Mouse (Mus musculus) spleen, postnatal 14 days (tissue): ENCODE measurements at regions not wholly inside any gene's neighbourhood (a gene's known extent, or its start where the extent isn't known, plus 50 kb on each side); places are given as distances from the start of the nearest gene placed in this dataset.

Source experiments
- DNase-seq, 2 experiments: peaks; one replicate each; pipeline ENCODE4 v3.0.0; 2021 to 2022; ENCODE audit warnings: low spot score in 2 of 2

DNA sequence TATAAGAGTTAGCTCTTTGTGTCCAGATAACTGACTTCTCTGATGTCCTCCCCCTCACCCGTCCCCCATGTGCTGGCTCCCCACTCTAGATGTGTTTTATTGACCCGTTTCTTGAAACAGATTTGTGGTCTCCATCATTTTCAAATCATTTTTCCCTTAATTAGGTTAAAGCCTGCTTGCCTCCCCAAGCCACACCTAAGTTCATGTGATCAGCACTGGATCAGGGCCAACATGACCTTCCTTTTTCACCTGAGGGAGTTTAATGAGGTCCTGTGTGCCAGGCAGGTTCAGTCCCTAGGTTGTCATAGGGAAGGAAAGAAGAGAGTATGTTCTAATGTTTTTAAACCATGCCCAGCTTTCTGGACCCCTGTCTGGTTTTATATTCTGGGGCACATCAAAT, 390.9 kb upstream of the Slc35b3 start:
- no peak for DNase-seq

DNA sequence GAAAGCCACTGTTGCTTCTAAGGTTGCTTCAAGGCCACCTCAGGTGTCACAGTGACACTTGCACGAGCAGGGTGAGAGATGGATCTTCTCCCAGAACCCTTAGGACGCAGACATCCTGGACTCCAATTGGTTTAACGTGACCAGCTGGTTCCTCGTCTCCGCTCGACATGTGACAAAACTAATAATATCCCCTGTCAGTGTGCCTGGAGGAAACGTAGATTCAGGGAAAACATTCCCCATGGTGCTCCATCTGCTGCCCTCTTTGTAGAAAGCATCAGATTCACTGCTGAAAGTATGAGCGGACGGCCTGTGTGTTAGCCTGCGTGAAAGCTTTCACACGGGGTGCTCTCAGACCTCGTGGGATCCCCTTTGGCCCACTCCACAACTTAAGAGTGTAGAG, 390.0 kb upstream of the Slc35b3 start:
- DNase-seq: no peak

DNA sequence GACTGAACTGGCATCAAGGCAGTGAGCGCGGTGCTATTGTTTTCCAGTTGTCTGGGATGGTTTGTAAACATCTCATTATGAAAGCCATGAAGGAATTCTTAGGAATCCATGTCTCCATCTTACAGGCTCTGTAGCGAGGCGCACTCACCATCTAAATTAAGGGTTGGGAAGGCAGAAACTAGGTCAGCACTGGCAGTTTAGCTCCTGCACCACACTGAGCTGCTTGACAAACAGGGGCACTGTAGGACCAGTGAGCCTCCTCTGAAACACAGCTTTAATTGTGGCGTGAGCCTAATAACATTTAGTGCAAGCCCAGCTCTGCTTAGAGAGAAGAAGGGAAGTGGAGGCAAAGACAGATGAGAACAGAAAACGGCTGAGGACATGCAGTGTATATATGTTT, 387.1 kb upstream of the Slc35b3 start:
- DNase-seq: no peak

DNA sequence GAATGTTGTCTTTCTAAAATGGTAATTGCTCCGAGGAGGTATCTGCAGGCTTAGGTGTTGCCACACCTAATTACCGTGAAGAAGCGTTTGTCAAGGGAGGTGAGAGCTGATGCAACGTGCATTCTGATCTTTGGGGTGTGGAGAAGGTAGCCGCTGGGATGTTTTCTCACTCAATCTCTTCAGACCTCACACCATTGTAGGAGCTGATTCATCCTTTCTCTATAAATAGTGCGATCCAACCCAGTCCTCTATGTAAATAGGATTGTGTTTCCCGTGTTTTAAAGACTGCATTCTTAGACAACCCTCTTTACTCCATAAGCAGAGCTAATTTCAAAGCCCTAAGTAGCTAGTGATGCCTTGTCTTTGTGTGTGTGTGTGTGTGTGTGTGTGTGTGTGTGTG, 374.2 kb upstream of the Slc35b3 start:
- DNase-seq: no peak

DNA sequence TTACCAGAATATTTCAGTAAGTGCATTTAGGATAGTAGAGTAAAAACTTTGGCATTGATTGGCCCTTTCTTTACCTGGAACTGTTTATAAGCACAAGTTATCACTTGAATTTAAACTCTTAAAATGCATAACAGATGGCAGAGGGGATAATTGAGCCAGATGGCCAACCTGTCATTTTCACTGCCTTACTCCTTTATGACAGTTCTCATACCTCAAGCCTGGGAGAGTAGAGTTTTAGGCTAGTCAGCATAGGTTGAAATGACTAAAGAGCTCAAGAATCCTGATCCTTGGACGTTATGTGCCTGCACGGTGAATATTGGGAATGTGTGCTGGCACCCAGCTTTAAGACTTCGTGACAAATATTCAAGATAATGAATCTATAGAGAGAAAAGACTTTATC, 369.1 kb upstream of the Slc35b3 start:
- no peak for DNase-seq

DNA sequence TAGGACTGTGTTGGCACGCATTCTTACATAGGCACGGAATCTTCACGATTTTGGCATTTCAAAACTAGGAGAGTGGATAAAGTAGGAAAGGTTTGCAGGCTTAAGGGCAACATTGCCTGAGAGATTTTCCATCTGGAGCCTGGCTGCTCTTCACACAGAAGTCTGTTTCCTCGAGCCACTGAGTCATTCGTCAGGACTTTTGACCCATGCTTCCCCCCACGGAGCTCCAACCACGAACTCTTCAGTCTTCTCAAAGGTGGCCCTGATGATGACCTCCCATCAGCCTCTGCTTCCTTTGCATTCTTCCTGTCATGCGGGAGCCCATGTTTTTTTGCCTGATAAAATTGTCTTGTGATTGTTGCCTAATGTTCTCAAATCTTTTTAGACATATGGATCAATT, 365.5 kb upstream of the Slc35b3 start:
- DNase-seq: no peak

DNA sequence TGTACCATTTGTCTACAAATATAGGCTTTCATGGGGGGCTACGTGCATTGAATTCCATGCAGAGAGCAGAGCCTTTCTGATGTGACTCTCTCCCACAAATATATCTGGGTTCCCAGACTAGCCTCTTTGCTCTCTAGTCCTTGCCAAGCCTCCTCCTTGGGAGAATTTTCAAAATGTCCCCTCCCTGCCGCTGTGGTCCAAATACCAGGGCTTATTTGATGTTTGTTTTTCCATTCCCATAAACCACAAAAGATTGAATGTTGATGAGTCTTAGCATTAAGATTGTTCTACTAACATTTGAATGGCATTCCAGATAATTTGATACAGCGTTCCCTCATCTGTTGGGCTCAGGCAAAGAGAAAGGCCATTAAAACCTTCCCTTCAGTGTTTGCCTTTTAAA, 360.4 kb upstream of the Slc35b3 start:
- no peak for DNase-seq

DNA sequence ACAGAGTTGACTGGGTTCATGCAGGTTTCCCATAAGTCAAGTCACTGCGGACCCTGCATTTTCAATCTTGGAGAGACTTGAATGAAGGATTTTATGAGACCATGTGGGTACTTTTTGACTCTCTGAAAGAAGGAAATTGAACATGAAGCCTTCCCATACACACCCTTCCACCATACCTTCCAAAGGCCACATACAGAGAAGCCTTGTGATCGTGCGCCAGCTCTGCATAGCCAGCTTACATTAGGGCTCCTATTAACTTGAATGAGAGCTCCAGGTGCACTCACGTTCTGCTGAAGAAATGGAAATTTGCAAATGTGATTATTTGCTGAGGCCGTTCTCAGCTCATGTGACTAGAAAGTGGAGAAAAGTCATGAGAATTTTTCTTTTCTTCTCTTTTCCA, 349.1 kb upstream of the Slc35b3 start:
- no peak for DNase-seq

DNA sequence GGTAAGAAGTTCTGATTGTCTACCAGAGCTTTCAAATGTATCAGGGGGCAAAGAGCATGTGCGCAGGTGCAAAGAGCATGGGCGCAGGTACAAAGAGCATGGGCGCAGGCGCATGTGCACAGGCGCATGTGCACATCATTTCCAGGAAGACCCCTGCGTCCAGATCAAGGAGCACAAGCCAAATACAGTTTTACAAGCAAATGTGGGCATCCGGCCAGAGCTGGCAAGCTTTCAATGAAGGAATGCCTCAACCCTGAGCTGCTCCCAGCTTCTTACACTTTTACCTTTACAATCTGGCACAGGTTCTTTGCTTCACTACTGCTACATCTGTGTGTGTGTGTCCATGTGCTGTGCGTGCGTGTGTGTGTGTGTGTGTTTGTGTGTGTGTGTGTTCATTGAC, 347.2 kb upstream of the Slc35b3 start:
- DNase-seq: no peak

DNA sequence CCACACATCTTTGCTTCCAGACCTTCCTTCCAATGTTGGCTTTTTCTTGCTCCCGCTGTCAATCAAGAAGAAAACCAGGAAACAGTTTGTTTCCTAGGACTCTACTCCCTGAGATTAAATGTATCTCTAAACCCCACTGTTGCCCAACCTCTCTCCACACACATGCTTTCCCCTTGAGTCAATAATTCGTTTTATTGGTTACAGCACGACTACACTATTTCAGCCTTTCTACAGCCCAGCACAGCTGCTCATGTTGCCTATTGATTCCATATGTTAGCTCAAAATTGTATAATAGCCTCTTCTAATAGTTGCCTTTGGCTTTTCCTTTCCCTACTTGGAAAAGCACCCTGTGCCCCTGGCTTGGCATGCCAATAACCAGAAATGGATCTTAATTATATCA, 346.2 kb upstream of the Slc35b3 start:
- no peak for DNase-seq

DNA sequence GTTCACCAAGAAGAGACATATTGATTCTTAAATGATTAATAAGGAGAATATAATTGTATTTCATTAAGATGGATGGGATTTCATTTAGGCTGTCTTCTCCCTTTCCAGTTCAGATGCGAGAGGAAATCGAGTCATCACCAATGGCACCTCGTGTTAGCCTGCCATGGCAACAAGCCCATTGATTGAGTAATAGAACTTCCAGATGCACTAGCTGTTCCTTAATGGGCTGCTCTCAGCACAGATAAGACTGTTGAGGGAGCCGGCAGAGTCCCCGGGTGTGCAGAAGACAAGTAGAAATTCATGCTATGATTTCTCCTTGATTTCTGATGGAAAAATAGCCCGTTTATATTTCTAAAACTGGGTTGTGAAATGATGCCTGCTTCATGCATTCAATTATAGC, 336.5 kb upstream of the Slc35b3 start:
- DNase-seq: no peak

DNA sequence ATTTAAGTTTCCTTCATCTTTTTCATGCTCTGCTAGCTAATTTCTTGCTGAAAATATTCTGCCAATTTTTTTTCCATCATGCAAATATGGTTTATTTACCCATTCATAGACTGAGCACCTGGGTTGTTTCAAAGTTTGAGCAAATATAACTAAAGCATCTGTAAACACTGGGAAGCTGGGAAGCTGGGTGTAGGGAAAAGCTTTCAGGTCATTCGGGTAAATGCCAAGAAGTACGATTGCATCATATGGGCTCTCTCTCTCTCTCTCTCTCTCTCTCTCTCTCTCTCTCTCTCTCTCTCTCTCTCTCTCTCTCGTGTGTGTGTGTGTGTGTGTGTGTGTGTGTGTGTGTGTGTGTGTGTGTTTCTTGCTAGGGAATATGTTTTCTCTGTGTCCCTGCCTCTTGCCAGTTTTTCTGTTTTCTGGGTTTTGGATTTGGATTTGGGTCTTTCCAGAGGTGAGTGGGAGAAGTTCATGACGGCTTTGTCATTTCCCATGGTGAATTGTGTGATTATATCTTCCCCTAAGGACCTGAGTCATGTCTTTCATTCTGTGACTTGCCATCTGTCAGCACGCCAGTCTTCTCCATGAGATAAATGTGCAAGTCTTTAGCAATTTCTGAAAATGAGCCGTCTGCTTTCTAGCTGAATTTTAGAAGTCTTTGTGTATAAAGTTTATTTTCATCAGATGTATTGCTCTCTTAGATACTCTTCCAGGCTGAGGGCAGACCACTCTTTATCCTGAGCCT, 329.7 kb upstream of the Slc35b3 start:
- DNase-seq: no peak

DNA sequence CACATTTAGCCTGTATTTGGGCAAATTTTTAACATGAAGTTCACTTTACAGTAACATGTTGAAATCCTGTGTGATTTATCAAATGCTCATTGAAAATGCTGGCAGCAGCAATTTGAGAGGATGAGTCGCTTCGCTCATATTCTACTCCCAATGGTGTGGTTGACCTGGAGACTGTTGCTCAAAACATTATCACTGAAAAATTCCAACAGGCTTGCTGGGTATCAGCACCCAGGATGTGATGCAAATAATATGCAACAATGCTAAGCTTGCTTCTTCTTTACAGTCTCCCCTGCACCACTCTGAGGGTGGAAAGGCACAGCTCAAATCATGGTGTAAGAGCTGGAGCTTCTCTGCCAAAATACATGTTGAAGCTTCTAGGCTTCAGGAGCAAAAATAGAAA, 321.6 kb upstream of the Slc35b3 start:
- no peak for DNase-seq

DNA sequence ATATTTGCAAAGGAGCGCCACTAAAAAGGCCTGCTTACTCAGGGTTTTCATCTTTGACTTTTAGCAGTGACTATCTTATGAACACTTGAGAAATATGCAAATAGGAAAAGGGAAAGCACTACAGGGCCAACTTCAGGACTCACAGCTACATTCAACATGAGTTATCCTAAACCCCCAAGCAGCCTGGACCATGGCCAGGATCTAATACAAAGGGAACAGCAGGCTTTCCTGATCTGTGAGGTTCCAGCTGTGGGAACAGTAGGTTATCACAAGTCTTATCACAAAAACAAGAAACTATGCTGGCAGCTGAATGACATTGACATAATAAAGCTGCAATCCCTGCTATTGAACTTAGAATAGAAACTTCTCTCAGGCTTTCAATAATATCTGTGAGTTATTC, 317.4 kb upstream of the Slc35b3 start:
- DNase-seq: no peak

DNA sequence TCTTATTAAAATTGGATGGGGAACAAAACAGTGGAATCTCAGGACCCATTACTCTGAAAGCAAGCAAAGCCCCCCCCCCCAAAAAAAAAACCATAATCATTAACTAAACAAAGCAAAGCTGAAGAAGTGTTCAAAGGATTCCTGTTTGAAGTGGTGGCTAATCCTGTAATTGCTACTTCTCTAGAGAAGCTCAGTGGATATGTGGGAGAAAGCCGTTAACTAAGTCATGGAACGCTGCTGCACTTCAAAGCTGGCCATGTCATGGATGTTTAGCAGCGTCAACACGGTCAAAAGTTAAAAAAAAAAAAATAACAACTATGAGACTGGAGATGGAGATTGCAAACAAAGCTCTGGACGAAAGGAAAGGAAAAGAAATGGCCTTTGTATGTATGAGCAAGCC, 305.3 kb upstream of the Slc35b3 start:
- DNase-seq: no peak

DNA sequence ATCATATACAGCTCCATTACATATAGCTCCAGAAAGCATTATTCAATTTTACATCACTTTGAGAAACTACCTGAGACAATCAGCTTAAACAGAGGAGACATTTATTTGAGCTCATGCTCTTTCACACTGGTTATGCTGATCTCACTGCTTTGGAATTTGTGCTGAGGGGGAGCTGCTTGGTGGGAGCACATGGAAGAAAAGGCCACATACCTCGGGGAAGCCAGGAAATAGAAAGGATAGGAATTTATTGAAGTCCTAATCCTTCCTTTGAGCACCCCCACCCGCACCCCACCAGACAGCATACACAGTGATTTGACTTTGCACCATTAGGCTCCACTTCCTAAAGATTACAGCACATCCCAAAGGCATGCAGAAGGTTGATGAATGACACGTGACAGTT, 296.0 kb upstream of the Slc35b3 start:
- DNase-seq: no peak

DNA sequence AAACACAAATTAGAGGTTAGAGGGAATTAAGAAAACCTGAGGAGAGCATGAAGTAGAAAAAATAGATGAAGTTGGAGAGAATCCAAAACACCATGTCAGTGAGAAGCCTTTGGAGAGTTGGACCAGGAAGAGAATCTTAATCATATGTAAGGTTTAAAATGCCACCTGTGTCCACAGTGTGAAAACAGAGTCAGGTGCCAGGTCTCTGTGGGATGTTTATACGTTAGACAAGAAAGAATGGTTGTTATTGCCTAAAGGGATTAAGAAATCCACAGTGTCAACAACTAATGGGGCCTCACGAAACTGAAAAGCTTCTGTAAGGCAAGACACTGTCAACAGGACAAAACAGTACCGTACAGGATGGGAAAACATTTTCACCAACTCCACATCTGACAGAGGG, 294.7 kb upstream of the Slc35b3 start:
- no peak for DNase-seq

DNA sequence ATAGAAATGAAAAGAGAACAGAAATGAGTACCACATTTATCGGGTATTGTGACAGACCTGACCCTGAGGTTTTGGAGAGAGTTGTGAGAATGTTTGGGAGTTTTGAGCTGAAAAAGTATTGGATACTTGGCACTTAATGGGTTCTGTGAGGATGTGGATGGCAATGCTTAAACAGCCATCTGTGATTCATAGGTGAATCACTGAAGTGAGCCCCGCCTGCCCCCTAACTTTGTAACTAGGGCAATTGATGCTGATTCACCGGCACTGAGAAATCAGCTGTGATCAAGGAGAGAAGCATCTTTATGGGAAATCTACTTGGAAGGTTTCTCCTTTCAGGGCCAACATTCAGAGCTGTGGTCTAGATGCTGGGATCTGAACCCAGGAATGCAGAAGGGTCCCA, 291.9 kb upstream of the Slc35b3 start:
- DNase-seq: no peak

DNA sequence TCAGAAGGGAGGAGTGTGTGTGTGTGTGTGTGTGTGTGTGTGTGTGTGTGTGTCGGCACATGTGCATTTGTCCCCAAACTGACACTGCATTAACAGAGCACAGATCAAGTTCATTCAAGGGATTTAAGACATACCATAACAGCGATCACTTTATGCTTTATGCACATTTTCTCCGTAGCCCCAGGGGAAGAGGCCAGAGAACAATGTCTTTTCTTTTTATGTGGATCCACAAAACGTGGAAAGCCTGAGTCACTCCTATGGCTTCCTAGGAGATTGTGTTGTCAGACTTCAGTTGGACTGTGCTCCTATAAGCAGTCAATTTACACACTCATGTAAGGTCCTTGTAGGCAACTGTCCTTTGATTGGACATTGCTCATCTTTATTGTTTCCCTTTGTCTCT, 289.4 kb upstream of the Slc35b3 start:
- no peak for DNase-seq

DNA sequence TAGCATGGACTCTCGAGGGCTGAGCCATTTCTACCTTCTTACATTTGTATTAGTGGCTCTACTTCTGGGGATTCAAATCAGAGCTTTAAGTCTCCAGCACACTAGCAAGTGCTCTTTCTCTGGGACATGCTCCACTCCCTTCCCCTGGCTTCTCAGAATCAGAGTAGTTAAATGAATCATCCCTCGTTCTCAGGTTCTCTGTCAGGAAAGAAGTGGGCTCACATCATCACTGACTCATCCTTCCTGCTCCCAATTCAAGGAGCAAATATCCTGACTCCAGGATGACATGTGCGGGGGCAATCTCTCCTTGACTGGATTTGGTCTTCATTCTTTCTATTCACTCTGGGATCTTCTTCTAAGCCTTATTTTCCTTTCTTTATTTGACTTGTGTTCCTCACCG, 266.2 kb upstream of the Slc35b3 start:
- DNase-seq: no peak

DNA sequence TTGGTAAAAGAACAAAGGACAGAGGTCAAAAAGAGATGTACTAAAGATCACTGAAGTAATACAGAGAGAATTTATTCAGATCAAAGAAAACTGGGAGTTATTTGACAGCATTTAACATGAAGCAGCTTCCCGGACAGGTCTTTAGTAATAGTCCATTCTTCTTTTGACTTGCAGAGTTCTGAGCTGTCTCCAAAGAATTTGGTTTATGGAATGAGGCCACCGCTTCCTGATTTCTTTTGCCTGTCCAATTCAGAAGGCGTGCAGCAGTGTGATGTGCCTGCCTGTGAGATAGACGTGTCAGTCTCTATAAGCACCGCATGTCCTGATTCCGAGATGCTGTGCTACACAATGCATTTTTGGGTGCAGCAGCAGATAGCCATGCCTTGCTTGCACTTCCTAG, 265.0 kb upstream of the Slc35b3 start:
- DNase-seq: no peak

DNA sequence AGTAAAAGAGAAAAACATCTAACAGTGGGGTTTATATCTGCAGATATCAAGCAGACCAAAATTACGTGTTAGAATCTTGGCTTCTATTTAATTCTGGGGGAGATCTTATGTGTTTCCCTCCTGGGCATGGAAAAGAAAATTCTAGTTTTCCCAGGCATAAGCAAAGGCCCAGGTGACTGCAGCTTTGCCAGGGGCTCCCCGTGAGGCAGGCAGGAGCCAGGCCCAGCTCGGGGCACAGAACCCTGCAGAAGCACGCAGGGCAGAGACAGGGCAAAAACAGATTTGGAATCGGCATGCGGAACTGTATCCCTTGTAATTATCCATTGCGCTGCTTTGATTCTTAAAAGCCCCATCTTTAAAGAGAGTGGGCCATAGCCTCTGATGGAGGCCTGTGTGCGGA, 250.4 kb upstream of the Slc35b3 start:
- DNase-seq: no peak

DNA sequence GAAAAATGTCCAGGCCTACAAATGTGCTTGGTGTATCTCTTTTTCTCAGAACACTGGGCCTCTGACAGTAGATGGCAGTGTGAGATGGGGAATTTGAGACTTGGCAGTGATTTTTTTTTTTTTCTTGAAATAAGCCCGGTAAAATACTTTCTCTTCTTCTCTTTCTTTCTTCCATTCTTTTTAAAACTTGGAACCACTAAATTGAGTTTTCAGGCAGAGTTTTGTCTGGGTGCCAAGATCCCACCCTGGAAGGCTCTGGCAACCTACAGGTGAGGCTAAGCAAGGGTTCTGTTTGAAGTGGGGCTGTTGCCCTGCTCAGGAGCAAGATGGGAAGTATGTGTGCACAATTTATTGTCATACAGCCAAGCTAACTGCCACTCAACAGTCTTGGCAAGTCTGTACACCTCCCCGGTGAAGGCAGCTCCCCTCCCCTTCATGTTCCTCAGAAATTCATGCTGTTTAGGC, 223.1 kb upstream of the Slc35b3 start:
- no peak for DNase-seq

DNA sequence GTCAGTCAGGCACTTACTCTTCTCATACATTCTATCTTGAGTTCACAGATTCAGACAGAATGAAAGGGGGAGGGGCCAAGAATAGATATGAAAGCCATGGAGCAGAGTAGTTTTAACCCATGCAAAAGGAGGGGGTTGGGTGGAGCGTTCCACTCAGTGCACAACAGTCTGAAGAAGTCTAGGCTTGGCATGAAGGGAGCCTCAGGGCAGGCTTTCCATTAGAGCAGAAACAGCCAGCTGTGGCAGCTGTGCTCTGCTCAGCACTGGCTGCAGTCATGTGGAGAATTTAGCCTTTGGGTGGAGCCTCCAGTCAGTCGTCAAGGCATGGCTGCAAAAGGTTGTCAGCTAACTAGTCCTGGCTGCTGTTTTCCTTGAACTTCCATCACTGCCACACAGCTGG, 201.3 kb upstream of the Slc35b3 start:
- no peak for DNase-seq
